Mouse (Mus musculus): Measurements from ENCODE around the gene Ahnak2. TPM values are rescaled to one million over a fixed set of nuclear protein-coding genes. Genes with fewer than 3 reads are reported as not detected.

Gene Ahnak2
- polyA plus RNA-seq, 1 experiment = 14.7 TPM

GRCm38 (mm10) chr12:112828501-112829243, 26.2 kb upstream of the Ahnak2 start:
- TF ChIP-seq POLR2A (IDR thresholded peaks at IDR 0.05; ENCODE audit: borderline replicate concordance, insufficient read depth, low read length) (no peak), CTCF (IDR thresholded peaks at IDR 0.05; ENCODE audit: borderline replicate concordance, insufficient read depth, low read depth, low read length) (no peak)
- under 1% methylated on average over 51 of the region's 51 CpGs for WGBS
- Histone ChIP-seq H3K27ac (ENCODE audit: insufficient read depth, low read length) (peak overlapping the region; percentile 58), H3K4me1 (ENCODE audit: control insufficient read depth, insufficient read depth, low read length) (no peaks in the 10 kb centered on the region; the same call in 1 of the 2 replicates), H3K4me3 (replicated peaks; ENCODE audit: insufficient read depth, low read depth, low read length) (peak overlapping the region; percentile 81), H3K27me3 (ENCODE audit: control insufficient read depth, insufficient read depth, low read length) (no peaks in the 10 kb centered on the region)
- DNase-seq = no peak

- Histone ChIP-seq H3K4me3 (replicated peaks; ENCODE audit: insufficient read depth, low read depth, low read length) (no peak overlapping the region), H3K27ac (ENCODE audit: insufficient read depth, low read length) (no peak overlapping the region), H3K4me1 (ENCODE audit: control insufficient read depth, insufficient read depth, low read length) (peaks cover 4% of the 10 kb centered on the region; the same call in 1 of the 2 replicates), H3K27me3 (ENCODE audit: control insufficient read depth, insufficient read depth, low read length) (no peaks in the 10 kb centered on the region)
- TF ChIP-seq CTCF (IDR thresholded peaks at IDR 0.05; ENCODE audit: borderline replicate concordance, insufficient read depth, low read depth, low read length) = no peak
- TF ChIP-seq POLR2A (IDR thresholded peaks at IDR 0.05; ENCODE audit: borderline replicate concordance, insufficient read depth, low read length) = no peak
- DNase-seq = no peak
- 68% methylated on average over 5 of the region's 5 CpGs for WGBS
Measured at GRCm38 (mm10) chr12:112825901-112826300, 23.4 kb upstream of the Ahnak2 start.

GRCm38 (mm10) chr12:112823221-112823620, 20.8 kb upstream of the Ahnak2 start:
- Histone ChIP-seq H3K27me3 (ENCODE audit: control insufficient read depth, insufficient read depth, low read length) (no peaks in the 10 kb centered on the region), H3K27ac (ENCODE audit: insufficient read depth, low read length) (no peak overlapping the region), H3K4me1 (ENCODE audit: control insufficient read depth, insufficient read depth, low read length) (peaks cover 4% of the 10 kb centered on the region; the same call in 1 of the 2 replicates), H3K4me3 (replicated peaks; ENCODE audit: insufficient read depth, low read depth, low read length) (no peak overlapping the region)
- no peak for TF ChIP-seq POLR2A (IDR thresholded peaks at IDR 0.05; ENCODE audit: borderline replicate concordance, insufficient read depth, low read length)
- TF ChIP-seq CTCF (IDR thresholded peaks at IDR 0.05; ENCODE audit: borderline replicate concordance, insufficient read depth, low read depth, low read length) = no peak
- 54% methylated on average over 4 of the region's 4 CpGs for WGBS
- DNase-seq = no peak

- Histone ChIP-seq H3K4me3 (replicated peaks; ENCODE audit: insufficient read depth, low read depth, low read length) (no peak overlapping the region), H3K27me3 (ENCODE audit: control insufficient read depth, insufficient read depth, low read length) (no peaks in the 10 kb centered on the region), H3K27ac (ENCODE audit: insufficient read depth, low read length) (no peak overlapping the region), H3K4me1 (ENCODE audit: control insufficient read depth, insufficient read depth, low read length) (peaks cover 4% of the 10 kb centered on the region; the same call in 1 of the 2 replicates)
- TF ChIP-seq CTCF (IDR thresholded peaks at IDR 0.05; ENCODE audit: borderline replicate concordance, insufficient read depth, low read depth, low read length) (no peak), POLR2A (IDR thresholded peaks at IDR 0.05; ENCODE audit: borderline replicate concordance, insufficient read depth, low read length) (no peak)
- DNase-seq = no peak
- WGBS = 61% methylated on average over 2 of the region's 2 CpGs
Measured at GRCm38 (mm10) chr12:112822676-112823075, 20.2 kb upstream of the Ahnak2 start.

GRCm38 (mm10) chr12:112821974-112822373, 19.5 kb upstream of the Ahnak2 start:
- 64% methylated on average over 4 of the region's 4 CpGs for WGBS
- no peak overlapping the region for H3K4me3 ChIP-seq (replicated peaks; ENCODE audit: insufficient read depth, low read depth, low read length)
- peaks cover 4% of the 10 kb centered on the region; the same call in 1 of the 2 replicates for H3K4me1 ChIP-seq (ENCODE audit: control insufficient read depth, insufficient read depth, low read length)
- H3K27ac ChIP-seq (ENCODE audit: insufficient read depth, low read length) = no peak overlapping the region
- no peaks in the 10 kb centered on the region for H3K27me3 ChIP-seq (ENCODE audit: control insufficient read depth, insufficient read depth, low read length)
- no peak for DNase-seq
- TF ChIP-seq CTCF (IDR thresholded peaks at IDR 0.05; ENCODE audit: borderline replicate concordance, insufficient read depth, low read depth, low read length) (no peak), POLR2A (IDR thresholded peaks at IDR 0.05; ENCODE audit: borderline replicate concordance, insufficient read depth, low read length) (no peak)

- H3K27me3 ChIP-seq (ENCODE audit: control insufficient read depth, insufficient read depth, low read length) = no peaks in the 10 kb centered on the region
- WGBS = 33% methylated on average over 1 of the region's 1 CpGs
- H3K4me1 ChIP-seq (ENCODE audit: control insufficient read depth, insufficient read depth, low read length) = peaks cover 4% of the 10 kb centered on the region; the same call in 1 of the 2 replicates
- H3K27ac ChIP-seq (ENCODE audit: insufficient read depth, low read length) = no peak overlapping the region
- DNase-seq = no peak
- H3K4me3 ChIP-seq (replicated peaks; ENCODE audit: insufficient read depth, low read depth, low read length) = no peak overlapping the region
- TF ChIP-seq POLR2A (IDR thresholded peaks at IDR 0.05; ENCODE audit: borderline replicate concordance, insufficient read depth, low read length) (no peak), CTCF (IDR thresholded peaks at IDR 0.05; ENCODE audit: borderline replicate concordance, insufficient read depth, low read depth, low read length) (no peak)
Measured at GRCm38 (mm10) chr12:112821216-112821615, 18.8 kb upstream of the Ahnak2 start.

GRCm38 (mm10) chr12:112820401-112820999, 18.0 kb upstream of the Ahnak2 start:
- 69% methylated on average over 12 of the region's 12 CpGs for WGBS
- Histone ChIP-seq H3K4me3 (replicated peaks; ENCODE audit: insufficient read depth, low read depth, low read length) (no peak overlapping the region), H3K27ac (ENCODE audit: insufficient read depth, low read length) (no peak overlapping the region), H3K27me3 (ENCODE audit: control insufficient read depth, insufficient read depth, low read length) (no peaks in the 10 kb centered on the region), H3K4me1 (ENCODE audit: control insufficient read depth, insufficient read depth, low read length) (peaks cover 4% of the 10 kb centered on the region; the same call in 1 of the 2 replicates)
- no peak for DNase-seq
- TF ChIP-seq CTCF (IDR thresholded peaks at IDR 0.05; ENCODE audit: borderline replicate concordance, insufficient read depth, low read depth, low read length) = no peak
- no peak for TF ChIP-seq POLR2A (IDR thresholded peaks at IDR 0.05; ENCODE audit: borderline replicate concordance, insufficient read depth, low read length)

All from cerebellum, adult 2 months (tissue).